Mouse (Mus musculus) lung, postnatal 0 days (tissue): Measurements from ENCODE around the gene Prkag2.

Experiments
- CTCF ChIP-seq: IDR thresholded peaks from 2 replicates; pipeline ENCODE4 v1.5.1; 2016; ENCODE audit warnings: antibody characterized with exemption, mild to moderate bottlenecking
- EP300 ChIP-seq: IDR thresholded peaks from 2 replicates; pipeline ENCODE4 v1.6.1; 2016; ENCODE audit warnings: antibody characterized with exemption, mild to moderate bottlenecking, control low read depth

- TF ChIP-seq EP300 (no peak), CTCF (no peak)
These were observed 172.7 kb downstream of the Prkag2 start for GRCm38 (mm10) chr5:24927706-24928105.
